Mouse (Mus musculus): ENCODE measurements around the gene Rbl1. TPM values are rescaled to one million over a fixed set of nuclear protein-coding genes. Genes with fewer than 3 reads are reported as not detected.

Rbl1 gene
- polyA plus RNA-seq, 1 experiment from 2014 or later, result 9.4 TPM

Other genes with a start within 250 kb of the Rbl1 start
- gene Ndrg3, start 212.5 kb downstream of the Rbl1 start, polyA plus RNA-seq (2015; fragmentation: Nextera tagmentation; extraction: Ambion mirVana), result 90.3 and 95.0 TPM in 2 replicates
- gene Dsn1, start 197.4 kb downstream of the Rbl1 start, polyA plus RNA-seq (2015; fragmentation: Nextera tagmentation; extraction: Ambion mirVana), result 12.3 and 13.2 TPM in 2 replicates
- gene Soga1, start 125.3 kb downstream of the Rbl1 start, polyA plus RNA-seq (2015; fragmentation: Nextera tagmentation; extraction: Ambion mirVana), result 6.2 and 6.4 TPM in 2 replicates
- not detected in 2 replicates for gene Tldc2, start 117.5 kb downstream of the Rbl1 start, polyA plus RNA-seq (2015; fragmentation: Nextera tagmentation; extraction: Ambion mirVana)
- 11.6 and 11.9 TPM in 2 replicates for gene Samhd1, start 69.3 kb downstream of the Rbl1 start, polyA plus RNA-seq (2015; fragmentation: Nextera tagmentation; extraction: Ambion mirVana)
- 203 and 208 TPM in 2 replicates for gene Rpn2, start 74.5 kb upstream of the Rbl1 start, polyA plus RNA-seq (2015; fragmentation: Nextera tagmentation; extraction: Ambion mirVana)
- gene Mroh8, start 75.0 kb upstream of the Rbl1 start, polyA plus RNA-seq (2015; fragmentation: Nextera tagmentation; extraction: Ambion mirVana), result 0.43 and 0.58 TPM in 2 replicates
- gene Ghrh, start 143.0 kb upstream of the Rbl1 start, polyA plus RNA-seq (2015; fragmentation: Nextera tagmentation; extraction: Ambion mirVana), result 0.48 and 1.1 TPM in 2 replicates
- gene Manbal, start 163.1 kb upstream of the Rbl1 start, polyA plus RNA-seq (2015; fragmentation: Nextera tagmentation; extraction: Ambion mirVana), result 91.7 and 95.8 TPM in 2 replicates
- gene Src, start 213.9 kb upstream of the Rbl1 start, polyA plus RNA-seq (2015; fragmentation: Nextera tagmentation; extraction: Ambion mirVana), result 31.3 and 31.8 TPM in 2 replicates

All from hindbrain, embryonic 13.5 days (tissue).